Mouse (Mus musculus) bone marrow macrophage, adult 2 months (primary cell): Measurements from ENCODE around the gene Slc48a1. TPM values are rescaled to one million over a fixed set of nuclear protein-coding genes. Genes with fewer than 3 reads are reported as not detected.

Experiments used
- H3K27ac ChIP-seq: 2 replicates; pipeline ENCODE4 v1.5.1; 2012; ENCODE audit warnings: low read depth, low read length; ENCODE audit not compliant: insufficient read depth
- H3K4me1 ChIP-seq: 2 replicates; pipeline ENCODE4 v1.6.1; 2012; ENCODE audit warnings: low read length; ENCODE audit not compliant: control insufficient read depth, insufficient read depth
- H3K4me3 ChIP-seq: 2 replicates; pipeline ENCODE4 v1.5.1; 2012; ENCODE audit warnings: mild to moderate bottlenecking, low read length, moderate library complexity; ENCODE audit not compliant: insufficient read depth
- CTCF ChIP-seq: IDR thresholded peaks from 2 replicates; pipeline ENCODE4 v1.5.1; 2012; ENCODE audit warnings: low read depth, mild to moderate bottlenecking, low read length, moderate library complexity
- POLR2A ChIP-seq: IDR thresholded peaks from 2 replicates; pipeline ENCODE4 v1.6.1; 2012; ENCODE audit warnings: mild to moderate bottlenecking, low read depth, low read length, borderline replicate concordance
- polyA plus RNA-seq: library from polyadenylated mRNA; stranded (reverse); fragments of >200 nt; gene quantifications from 2 replicates; pipeline ENCODE4 v1.2.4, GENCODE M21; 2012; ENCODE audit not compliant: missing spikeins, insufficient read depth, insufficient read length

The Slc48a1 gene
- polyA plus RNA-seq, result 261 and 265 TPM in 2 replicates

- Histone ChIP-seq H3K4me1 (peaks cover 5% of the 10 kb centered on the region), H3K27ac (no peak within 1 kb of the TSS), H3K4me3 (no peak within 1 kb of the TSS)
- no peak for TF ChIP-seq CTCF
- no peak for TF ChIP-seq POLR2A
Observed at GRCm38 (mm10) chr15:97778311-97779098, at the start of gene Slc48a1. Gene Slc48a1 (plus strand): TSS chr15:97778520.

- TF ChIP-seq CTCF (no peak), POLR2A (no peak)
- Histone ChIP-seq H3K4me1 (peaks cover 8% of the 10 kb centered on the region), H3K27ac (no peak overlapping the region), H3K4me3 (no peak overlapping the region)
Observed at GRCm38 (mm10) chr15:97728804-97729203, 49.5 kb upstream of the Slc48a1 start.

- TF ChIP-seq POLR2A, result no peak
- TF ChIP-seq CTCF, result no peak
- H3K4me3 ChIP-seq, result no peak overlapping the region
- H3K27ac ChIP-seq, result no peak overlapping the region
- H3K4me1 ChIP-seq, result peaks cover 8% of the 10 kb centered on the region
Observed at GRCm38 (mm10) chr15:97730365-97730764, 48.0 kb upstream of the Slc48a1 start.

GRCm38 (mm10) chr15:97731111-97731510, 47.2 kb upstream of the Slc48a1 start, which contains the start of gene Endou:
Gene Endou (minus strand): TSS chr15:97731339.
- H3K27ac ChIP-seq, result no peak within 1 kb of the TSS
- TF ChIP-seq POLR2A (no peak), CTCF (no peak)
- H3K4me1 ChIP-seq, result peaks cover 8% of the 10 kb centered on the region
- no peak within 1 kb of the TSS for H3K4me3 ChIP-seq

- TF ChIP-seq POLR2A (no peak), CTCF (no peak)
- Histone ChIP-seq H3K4me1 (peaks cover 4% of the 10 kb centered on the region), H3K27ac (no peak overlapping the region), H3K4me3 (no peak overlapping the region)
Observed at GRCm38 (mm10) chr15:97731988-97732387, 46.3 kb upstream of the Slc48a1 start.

- no peak for TF ChIP-seq POLR2A
- no peak for TF ChIP-seq CTCF
- Histone ChIP-seq H3K4me1 (no peaks in the 10 kb centered on the region), H3K27ac (no peak overlapping the region), H3K4me3 (no peak overlapping the region)
Observed at GRCm38 (mm10) chr15:97738923-97739322, 39.4 kb upstream of the Slc48a1 start.

- Histone ChIP-seq H3K4me1 (no peaks in the 10 kb centered on the region), H3K4me3 (no peak overlapping the region), H3K27ac (no peak overlapping the region)
- TF ChIP-seq CTCF (no peak), POLR2A (no peak)
Observed at GRCm38 (mm10) chr15:97740283-97740732, 38.0 kb upstream of the Slc48a1 start.

- no peak for TF ChIP-seq POLR2A
- no peak for TF ChIP-seq CTCF
- Histone ChIP-seq H3K4me1 (no peaks in the 10 kb centered on the region), H3K27ac (no peak overlapping the region)
Observed at GRCm38 (mm10) chr15:97741662-97742061, 36.7 kb upstream of the Slc48a1 start.

GRCm38 (mm10) chr15:97742074-97742473, 36.2 kb upstream of the Slc48a1 start:
- Histone ChIP-seq H3K27ac (no peak overlapping the region), H3K4me3 (no peak overlapping the region), H3K4me1 (no peaks in the 10 kb centered on the region)
- TF ChIP-seq CTCF, result no peak
- no peak for TF ChIP-seq POLR2A

More at GRCm38 (mm10) chr15:97741662-97742061, 36.7 kb upstream of the Slc48a1 start:
- H3K4me3 ChIP-seq, result no peak overlapping the region

- TF ChIP-seq POLR2A, result no peak
- no peak for TF ChIP-seq CTCF
- H3K4me3 ChIP-seq, result no peak overlapping the region
- H3K4me1 ChIP-seq, result no peaks in the 10 kb centered on the region
- no peak overlapping the region for H3K27ac ChIP-seq
Observed at GRCm38 (mm10) chr15:97742600-97742999, 35.7 kb upstream of the Slc48a1 start.

- TF ChIP-seq CTCF, result no peak
- no peak for TF ChIP-seq POLR2A
- Histone ChIP-seq H3K27ac (no peak overlapping the region), H3K4me1 (no peaks in the 10 kb centered on the region), H3K4me3 (no peak overlapping the region)
Observed at GRCm38 (mm10) chr15:97743210-97743609, 35.1 kb upstream of the Slc48a1 start.
